25 mouse cellular contexts compared by ENCODE assay signal in the genomic region with DNA sequence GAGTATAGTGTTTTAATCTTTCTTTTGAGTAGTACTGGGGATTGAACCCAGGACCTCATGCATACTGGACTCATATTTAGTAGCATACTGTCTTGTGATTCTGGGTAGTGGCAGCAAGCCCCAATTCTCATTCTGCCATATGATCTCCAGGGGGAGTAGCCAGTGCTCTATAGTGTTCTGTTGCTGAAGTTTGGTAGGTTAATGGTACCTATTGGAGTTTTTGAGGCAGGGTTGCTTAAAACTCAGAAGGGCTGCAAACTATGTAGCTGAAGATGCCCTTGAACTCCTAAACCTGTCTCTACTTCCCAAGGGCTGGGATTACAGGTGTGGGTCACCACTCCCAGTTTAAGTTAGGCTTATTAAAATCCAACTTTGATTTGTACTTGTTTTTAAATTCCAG.
"Had no signal": no experiment of that assay in that cellular context is flagged by ENCODE, and none has a peak within 500 bp of the region (broad histone marks: within the 10 kb centered on the region; RNA-seq: fewer than 3 reads in every experiment).

No protein-coding gene starts in this region.

- H3K4me3 ChIP-seq: embryonic facial prominence, embryonic 10.5 days; embryonic facial prominence, embryonic 12.5 days; embryonic facial prominence, embryonic 13.5 days; embryonic facial prominence, embryonic 15.5 days; erythroblast, embryonic 14.5 days; forebrain, embryonic 10.5 days; forebrain, embryonic 12.5 days; forebrain, embryonic 13.5 days; gastrocnemius, adult 2 months; heart, adult 2 months; heart, embryonic 10.5 days had no signal

- ATAC-seq: forebrain, embryonic 13.5 days; forebrain, embryonic 14.5 days; forebrain, embryonic 16.5 days; forebrain, postnatal 0 days had no signal

- H3K4me2 ChIP-seq: embryonic facial prominence, embryonic 12.5 days; embryonic facial prominence, embryonic 13.5 days; embryonic facial prominence, embryonic 15.5 days; forebrain, embryonic 12.5 days; forebrain, embryonic 13.5 days had no signal

- H3K9ac ChIP-seq: embryonic facial prominence, embryonic 12.5 days; embryonic facial prominence, embryonic 13.5 days; embryonic facial prominence, embryonic 15.5 days; forebrain, embryonic 12.5 days; forebrain, embryonic 13.5 days; forebrain, postnatal 0 days had no signal

- H3K27ac ChIP-seq: embryonic facial prominence, embryonic 10.5 days; embryonic facial prominence, embryonic 12.5 days; embryonic facial prominence, embryonic 13.5 days; embryonic facial prominence, embryonic 15.5 days; forebrain, embryonic 10.5 days; forebrain, embryonic 12.5 days; forebrain, embryonic 13.5 days; gastrocnemius, adult 2 months; heart, adult 2 months; heart, embryonic 10.5 days had no signal

- H3K27me3 ChIP-seq: embryonic facial prominence, embryonic 12.5 days; forebrain, embryonic 13.5 days had no signal

- H3K4me1 ChIP-seq: embryonic facial prominence, embryonic 12.5 days; heart, embryonic 10.5 days had no signal

- DNase-seq: cerebellum, adult 9-11 months; cerebellum, postnatal 10 days; cerebellum, postnatal 14 days; cerebellum, postnatal 25 days; cerebellum, postnatal 36 days; embryo, embryonic 11 days; forebrain, postnatal 0 days; gastrocnemius, adult 2 months; gastrocnemius, postnatal 10 days; gastrocnemius, postnatal 14 days; gastrocnemius, postnatal 25 days; gastrocnemius, postnatal 36 days; heart, adult 18-20 months; heart, adult 2 months had no signal

- H3K9me3 ChIP-seq: embryonic facial prominence, embryonic 10.5 days; embryonic facial prominence, embryonic 12.5 days; embryonic facial prominence, embryonic 13.5 days; embryonic facial prominence, embryonic 15.5 days; forebrain, embryonic 10.5 days; forebrain, embryonic 12.5 days; forebrain, embryonic 13.5 days; heart, embryonic 10.5 days had no signal
